Mouse (Mus musculus) cortical plate, adult 2 months (tissue): ENCODE measurements around the gene Lrfn1. TPM values are rescaled to one million over a fixed set of nuclear protein-coding genes. Genes with fewer than 3 reads are reported as not detected.

Experiments used
- H3K27ac ChIP-seq: fragments of 200-500 bp; 2 replicates; pipeline ENCODE4 v1.5.1; 2012; ENCODE audit warnings: low read length, control low read depth, inconsistent platforms; ENCODE audit not compliant: insufficient read depth
- H3K4me1 ChIP-seq: fragments of 200-500 bp; 2 replicates; pipeline ENCODE4 v1.6.1; 2011; ENCODE audit warnings: low read length; ENCODE audit not compliant: control insufficient read depth, insufficient read depth
- H3K4me3 ChIP-seq: fragments of 200-500 bp; 2 replicates; pipeline ENCODE4 v1.5.1; 2011; ENCODE audit warnings: mild to moderate bottlenecking, low read length, control low read depth; ENCODE audit not compliant: insufficient read depth
- CTCF ChIP-seq: fragments of 200-500 bp; IDR thresholded peaks from 2 replicates; pipeline ENCODE4 v1.5.1; 2011; ENCODE audit warnings: mild to moderate bottlenecking, control low read depth, low read length; ENCODE audit not compliant: insufficient read depth; ENCODE audit errors: extremely low read depth
- POLR2A ChIP-seq: fragments of 200-500 bp; IDR thresholded peaks from 2 replicates; pipeline ENCODE4 v1.6.1; 2011; ENCODE audit warnings: mild to moderate bottlenecking, low read length, control low read depth; ENCODE audit not compliant: insufficient read depth; ENCODE audit errors: extremely low read depth
- polyA plus RNA-seq: library from polyadenylated mRNA; depleted of rRNA; stranded (reverse); fragments of >200 nt; gene quantifications from 2 replicates; pipeline ENCODE4 v1.2.3, GENCODE M21; 2012; rRNA removed

The Lrfn1 gene
- polyA plus RNA-seq, result 47.0 and 51.1 TPM in 2 replicates

DNA sequence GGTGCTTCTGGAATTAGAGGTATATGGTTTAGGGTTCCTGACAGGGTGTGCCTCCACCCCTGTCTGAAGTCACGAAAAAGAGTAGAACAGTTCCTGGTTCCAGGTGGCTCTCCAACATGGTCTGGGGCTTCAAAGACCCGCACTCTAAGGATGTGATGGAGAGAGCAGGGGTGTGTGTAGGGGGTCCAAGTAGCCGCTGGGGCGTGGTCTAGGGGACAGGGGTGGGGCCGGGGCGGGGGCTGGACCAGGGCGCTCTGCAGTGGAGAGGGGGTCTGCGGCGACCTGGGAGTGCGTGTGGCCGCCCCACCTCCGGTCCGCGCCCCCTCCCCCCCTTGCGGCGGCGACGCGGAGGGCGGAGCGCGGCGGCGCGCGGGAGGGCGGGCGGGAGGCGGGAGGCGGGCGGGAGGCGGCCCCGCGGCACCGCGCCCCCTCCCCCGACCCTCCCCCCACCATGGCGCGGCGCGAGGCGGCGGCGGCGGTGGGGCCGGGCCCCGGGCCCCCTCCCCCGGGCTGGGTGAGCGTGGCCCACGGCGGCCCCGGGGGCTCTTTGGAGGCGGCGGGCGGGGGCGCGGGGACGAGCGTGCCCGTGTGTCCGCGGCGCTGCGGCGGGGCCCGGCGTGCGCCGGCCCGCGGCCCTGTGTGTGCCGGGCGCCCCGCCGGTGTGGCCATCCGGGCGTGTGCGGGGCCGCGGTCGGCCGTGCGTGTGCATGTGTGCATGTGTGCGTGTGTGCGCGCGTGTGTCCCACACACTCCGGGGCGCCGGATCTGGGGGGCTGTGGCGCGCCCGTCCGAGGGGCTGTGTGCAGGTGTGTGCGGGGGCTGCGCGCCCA lies at the start of gene Lrfn1:
TSS of gene Lrfn1 (plus strand) at position 450 of the 830 bp plus-strand sequence.
- Histone ChIP-seq H3K4me3 (peak within 1 kb of the TSS; percentile 100), H3K4me1 (peaks cover 2% of the 10 kb centered on the region; the same call in 1 of the 2 replicates), H3K27ac (no peak within 1 kb of the TSS)
- TF ChIP-seq POLR2A, result no peak
- TF ChIP-seq CTCF, result no peak

GRCm38 (mm10) chr7:28410841-28411475 lies 40.8 kb upstream of the Lrfn1 start:
- TF ChIP-seq POLR2A, result no peak
- TF ChIP-seq CTCF, result no peak
- Histone ChIP-seq H3K4me3 (no peak overlapping the region), H3K27ac (peak overlapping the region; percentile 29; the same call in 1 of the 2 replicates), H3K4me1 (no peaks in the 10 kb centered on the region; the same call in 1 of the 2 replicates)

DNA sequence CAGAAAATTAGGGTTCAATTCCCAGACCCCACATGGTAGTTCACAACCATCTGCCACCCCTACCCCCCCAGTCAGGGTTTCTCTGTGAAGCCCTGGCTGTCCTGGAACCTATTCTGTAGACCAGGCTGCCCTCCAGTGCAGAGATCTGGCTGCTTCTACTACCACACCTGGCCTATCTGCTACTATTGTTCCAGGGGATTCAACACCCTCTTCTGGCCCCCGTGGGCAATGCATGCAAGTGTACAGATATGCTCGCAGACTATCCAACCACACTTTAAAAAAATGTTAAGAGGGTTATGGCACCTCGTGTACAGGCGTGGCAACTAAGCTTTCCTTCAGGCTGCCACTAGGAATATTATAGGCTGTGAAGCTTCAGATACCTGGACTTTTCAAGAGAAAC lies 39.0 kb upstream of the Lrfn1 start:
- no peak overlapping the region for H3K4me3 ChIP-seq
- H3K4me1 ChIP-seq, result no peaks in the 10 kb centered on the region; the same call in 1 of the 2 replicates
- H3K27ac ChIP-seq, result no peak overlapping the region
- TF ChIP-seq POLR2A, result no peak
- TF ChIP-seq CTCF, result no peak

DNA sequence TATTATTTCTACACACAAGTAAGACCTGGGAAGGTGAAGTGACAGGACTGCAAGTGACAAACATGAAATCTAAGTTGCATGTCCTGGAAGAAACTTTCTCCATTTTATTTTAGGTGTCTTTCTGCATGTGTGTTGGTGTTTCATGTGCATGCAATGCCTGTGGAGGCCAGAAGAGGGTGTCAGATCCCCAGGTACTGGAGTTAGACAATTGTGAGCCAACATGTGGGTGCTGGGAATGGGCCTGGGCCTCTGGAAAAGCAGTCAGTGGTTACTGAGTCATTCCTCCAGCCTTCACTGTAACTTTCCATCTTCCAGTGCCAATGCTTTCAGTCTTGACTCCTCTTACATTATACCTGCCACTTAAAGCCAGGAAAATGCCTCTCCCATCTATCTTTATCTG lies 34.4 kb upstream of the Lrfn1 start:
- no peak for TF ChIP-seq POLR2A
- no peak for TF ChIP-seq CTCF
- Histone ChIP-seq H3K27ac (no peak overlapping the region), H3K4me3 (no peak overlapping the region), H3K4me1 (peaks cover 2% of the 10 kb centered on the region; the same call in 1 of the 2 replicates)

GRCm38 (mm10) chr7:28418096-28418670 lies 33.6 kb upstream of the Lrfn1 start:
- H3K27ac ChIP-seq, result no peak overlapping the region

GRCm38 (mm10) chr7:28419416-28419815 lies 32.4 kb upstream of the Lrfn1 start:
- Histone ChIP-seq H3K27ac (no peak overlapping the region), H3K4me1 (peaks cover 2% of the 10 kb centered on the region; the same call in 1 of the 2 replicates), H3K4me3 (no peak overlapping the region)
- no peak for TF ChIP-seq CTCF
- TF ChIP-seq POLR2A, result no peak

More at GRCm38 (mm10) chr7:28418096-28418670, 33.6 kb upstream of the Lrfn1 start:
- TF ChIP-seq CTCF, result no peak
- TF ChIP-seq POLR2A, result no peak
- Histone ChIP-seq H3K4me3 (no peak overlapping the region), H3K4me1 (peaks cover 2% of the 10 kb centered on the region; the same call in 1 of the 2 replicates)

GRCm38 (mm10) chr7:28423018-28423417 lies 28.8 kb upstream of the Lrfn1 start:
- H3K4me3 ChIP-seq, result no peak overlapping the region
- H3K27ac ChIP-seq, result no peak overlapping the region
- peaks cover 3% of the 10 kb centered on the region; the same call in 1 of the 2 replicates for H3K4me1 ChIP-seq
- TF ChIP-seq POLR2A, result no peak
- no peak for TF ChIP-seq CTCF

DNA sequence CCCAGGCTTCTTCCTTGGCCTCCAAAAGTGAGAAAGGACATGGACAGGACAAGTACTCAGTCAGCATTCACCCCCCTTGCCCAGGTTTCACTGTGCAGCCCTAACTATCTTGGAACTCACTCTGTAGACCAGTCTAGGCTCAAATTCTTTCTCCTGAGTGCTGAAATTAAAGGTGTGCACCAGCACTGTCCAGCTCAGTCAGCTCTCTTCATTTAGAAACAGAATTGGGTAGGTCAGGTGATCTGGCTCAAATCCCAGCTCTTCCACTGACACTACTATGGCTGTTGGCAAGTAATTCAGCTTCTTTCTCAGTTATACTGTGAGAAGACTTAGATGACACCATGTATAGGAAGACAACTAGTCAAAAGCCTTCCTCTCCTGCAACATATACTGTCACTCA lies 24.0 kb upstream of the Lrfn1 start:
- no peak for TF ChIP-seq CTCF
- no peak for TF ChIP-seq POLR2A
- Histone ChIP-seq H3K4me1 (peaks cover 4% of the 10 kb centered on the region; the same call in 1 of the 2 replicates), H3K27ac (no peak overlapping the region), H3K4me3 (no peak overlapping the region)

- Histone ChIP-seq H3K4me1 (peaks cover 4% of the 10 kb centered on the region; the same call in 1 of the 2 replicates), H3K4me3 (no peak overlapping the region), H3K27ac (no peak overlapping the region)
- TF ChIP-seq CTCF (no peak), POLR2A (no peak)
Measured at GRCm38 (mm10) chr7:28430512-28430911, 21.3 kb upstream of the Lrfn1 start.

DNA sequence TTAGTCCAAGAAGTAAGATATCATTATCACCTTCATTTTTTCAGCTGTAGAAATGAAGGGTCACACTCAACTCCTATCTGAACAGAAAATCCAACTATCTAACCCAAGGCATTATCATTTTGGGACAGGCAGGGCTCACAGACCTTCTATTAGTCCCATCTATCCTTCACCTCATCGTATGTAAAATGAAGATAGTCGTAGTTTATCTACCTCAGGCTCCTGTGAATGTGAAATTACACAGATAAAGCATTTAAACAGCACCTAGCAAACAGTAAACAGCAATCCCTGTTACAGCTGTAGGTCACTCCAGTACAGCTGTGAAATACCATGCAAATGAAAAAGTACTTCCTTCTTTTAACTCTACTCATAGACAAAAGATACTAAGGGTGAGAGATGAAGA lies 19.5 kb upstream of the Lrfn1 start:
- peaks cover 3% of the 10 kb centered on the region; the same call in 1 of the 2 replicates for H3K4me1 ChIP-seq

More for the DNA sequence above, 19.5 kb upstream of the Lrfn1 start:
- no peak overlapping the region for H3K27ac ChIP-seq
- TF ChIP-seq CTCF, result no peak
- TF ChIP-seq POLR2A, result no peak
- no peak overlapping the region for H3K4me3 ChIP-seq
